Mouse (Mus musculus) hindlimb bud, embryonic 11.5 days (tissue): ENCODE data around the gene Ddx60.

Experiments
- DNase-seq: peaks from one replicate; pipeline ENCODE4 v3.0.0-alpha.2; 2012; ENCODE audit warnings: low read depth, low spot score; ENCODE audit errors: extremely low spot score

The Ddx60 gene

DNA sequence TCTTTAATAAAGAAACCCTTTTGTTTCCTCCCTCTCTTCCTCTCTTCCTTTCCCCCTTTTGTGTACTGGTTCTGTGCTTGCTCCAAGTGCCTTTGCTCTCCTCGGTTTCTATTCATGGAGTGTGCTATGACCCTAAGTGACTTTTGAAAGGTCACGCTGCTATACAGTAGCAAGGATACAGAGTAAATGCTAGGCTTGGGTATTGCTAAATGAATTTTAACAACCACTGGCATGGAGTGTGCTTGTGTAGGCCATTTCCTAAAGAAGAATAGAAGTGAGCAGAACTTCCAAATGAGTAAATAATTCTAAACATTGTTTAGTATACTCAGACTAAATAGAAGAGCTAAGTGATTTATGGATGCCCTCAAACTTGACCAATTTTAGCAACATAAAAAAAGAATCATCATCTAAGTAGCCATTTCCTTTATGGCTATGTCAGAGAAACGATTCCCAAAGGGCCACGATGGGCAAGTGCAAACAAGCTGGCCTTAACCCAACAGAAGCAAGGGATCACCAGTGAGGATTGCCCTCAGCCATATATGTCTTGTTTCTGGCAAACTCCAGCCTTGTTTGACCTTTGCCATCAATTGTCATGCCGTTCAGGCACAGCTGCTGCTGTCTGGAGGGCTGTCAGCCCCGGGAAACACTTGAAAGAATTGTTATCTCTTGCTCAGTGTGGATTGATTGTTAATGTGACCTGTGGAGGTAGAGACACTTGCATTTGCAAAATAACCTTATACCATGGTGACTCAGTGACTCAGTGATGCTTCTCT lies 58.0 kb downstream of the Ddx60 start:
- DNase-seq, result no peak

DNA sequence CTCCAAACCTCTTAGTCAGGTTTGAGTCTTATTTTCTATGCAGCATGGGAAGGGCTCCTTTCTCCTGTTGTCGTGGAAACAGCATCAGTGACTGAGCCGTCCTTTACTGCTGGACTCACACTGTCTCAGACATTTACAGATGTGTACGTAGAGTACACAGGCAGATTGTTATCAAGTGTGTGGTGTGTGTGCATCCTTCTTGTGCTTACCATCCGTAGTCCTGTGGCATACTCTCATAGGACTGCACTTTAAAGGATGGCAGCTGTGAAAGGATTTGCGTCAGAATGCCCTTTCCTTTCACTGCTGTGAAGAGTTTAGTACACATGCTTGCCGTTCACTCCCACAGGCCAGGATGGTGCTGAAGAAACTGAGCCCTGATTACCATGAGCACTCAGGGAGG lies 61.6 kb downstream of the Ddx60 start:
- DNase-seq, result no peak

DNA sequence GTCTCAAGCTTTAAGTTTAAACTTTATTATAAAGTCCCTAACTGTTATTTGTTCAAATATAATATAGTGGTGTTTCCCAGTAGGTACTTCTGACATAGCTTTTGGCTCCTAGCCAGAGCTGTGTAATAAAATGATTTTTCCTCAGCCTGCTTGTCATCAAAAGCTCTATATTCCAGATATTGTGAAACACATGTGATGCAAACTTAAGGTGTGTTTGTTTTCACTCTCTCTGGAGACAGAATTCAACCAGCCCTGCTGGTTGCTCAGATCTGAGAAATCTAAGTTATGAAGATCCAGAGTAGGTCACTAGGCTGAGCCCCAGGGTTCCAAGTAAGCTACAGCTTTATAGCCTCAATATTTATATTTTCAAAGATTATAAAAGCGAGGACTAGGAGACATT lies 64.9 kb downstream of the Ddx60 start:
- no peak for DNase-seq

DNA sequence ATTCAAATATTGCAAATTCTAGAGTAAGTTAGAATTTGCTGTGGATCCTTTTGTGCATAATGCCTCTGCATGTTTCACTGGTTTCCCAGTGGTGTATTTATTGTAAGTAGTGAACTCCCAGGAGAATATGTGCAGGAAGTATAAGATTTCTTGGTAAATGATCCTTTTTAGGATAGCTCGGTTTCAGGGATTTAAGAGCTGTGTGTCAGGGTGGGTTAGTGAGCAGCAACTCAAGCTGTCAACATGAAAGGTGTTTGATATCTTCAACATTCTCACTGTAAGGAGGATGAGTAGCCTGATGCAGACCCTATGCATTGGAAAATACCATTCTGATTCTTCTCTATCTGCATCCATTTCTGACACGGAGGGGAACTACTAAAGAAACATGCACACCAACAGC lies 69.2 kb downstream of the Ddx60 start:
- DNase-seq, result no peak

DNA sequence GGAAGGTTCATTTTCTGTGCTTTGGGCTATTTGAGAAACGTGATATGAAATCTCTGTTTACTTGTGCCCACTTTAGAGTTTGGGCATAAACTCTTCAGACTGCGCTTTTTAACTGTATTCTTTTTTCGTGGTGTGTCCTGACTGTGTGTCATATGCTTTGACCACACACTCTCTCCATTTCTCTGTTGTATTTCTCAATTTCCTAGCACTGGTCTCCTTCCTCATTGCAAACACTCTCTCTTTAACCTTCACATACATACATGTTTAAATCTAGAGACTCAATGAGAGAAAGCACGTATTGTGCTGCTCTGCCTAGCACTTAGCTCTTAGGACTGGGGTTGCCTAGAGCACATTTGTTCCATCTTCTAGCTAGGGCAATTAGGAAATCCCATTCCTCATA lies 86.3 kb downstream of the Ddx60 start:
- DNase-seq, result no peak

DNA sequence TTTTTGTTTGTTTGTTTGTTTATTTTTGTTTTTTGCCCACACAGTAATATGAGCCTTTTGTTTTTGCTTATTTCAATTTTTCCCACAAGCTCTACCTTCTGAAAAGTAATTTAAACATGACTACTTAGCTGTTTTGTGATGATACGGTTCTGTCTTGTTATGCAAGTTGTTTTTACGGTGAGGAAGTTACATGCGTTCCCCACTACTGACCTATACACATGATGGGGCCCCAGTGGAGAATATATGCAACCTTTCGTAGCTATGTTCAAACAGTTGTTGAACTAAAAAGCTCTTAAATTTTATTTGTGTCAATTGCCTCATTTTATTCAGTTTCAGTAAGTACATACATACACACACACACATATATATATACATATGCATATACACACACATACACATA lies 86.7 kb downstream of the Ddx60 start:
- no peak for DNase-seq

DNA sequence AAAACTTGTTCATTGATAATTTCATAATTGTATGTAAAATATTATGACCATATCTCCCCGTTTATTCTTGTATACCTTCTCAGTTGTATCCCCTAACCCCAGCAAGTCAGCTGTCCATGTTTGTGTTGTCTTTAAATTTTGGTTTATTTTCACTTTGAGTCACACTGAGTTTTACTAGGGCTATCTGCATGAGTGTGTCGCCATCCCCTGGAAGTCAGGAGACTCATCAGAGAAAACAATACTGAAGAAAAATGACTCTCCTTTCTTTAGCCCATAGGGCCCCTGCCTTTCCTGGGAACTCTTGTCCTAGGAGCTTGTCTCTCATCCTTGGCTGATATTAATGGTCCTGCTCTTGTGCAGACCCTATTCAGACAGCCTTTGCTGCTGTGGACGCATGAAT lies 106.5 kb downstream of the Ddx60 start:
- no peak for DNase-seq

DNA sequence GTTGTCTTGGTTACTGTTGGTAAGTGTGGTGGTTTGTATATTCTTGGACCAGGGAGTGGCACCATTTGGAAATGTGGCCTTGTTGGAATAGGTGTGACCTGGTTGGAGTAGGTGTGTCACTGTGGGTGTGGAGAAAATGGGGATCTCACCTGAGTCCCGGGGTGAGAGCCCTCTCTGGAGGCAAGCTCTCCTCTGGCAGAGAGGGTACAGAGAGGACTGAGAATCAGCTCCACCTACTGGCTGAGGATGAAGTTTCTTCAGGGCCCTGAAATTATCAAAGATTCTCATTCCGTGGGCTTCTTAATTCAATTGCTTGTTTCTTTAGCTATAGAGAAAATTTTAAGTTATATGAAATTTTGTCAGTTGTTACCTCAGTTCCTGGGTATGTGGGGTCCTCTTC lies 118.9 kb downstream of the Ddx60 start:
- DNase-seq, result no peak

DNA sequence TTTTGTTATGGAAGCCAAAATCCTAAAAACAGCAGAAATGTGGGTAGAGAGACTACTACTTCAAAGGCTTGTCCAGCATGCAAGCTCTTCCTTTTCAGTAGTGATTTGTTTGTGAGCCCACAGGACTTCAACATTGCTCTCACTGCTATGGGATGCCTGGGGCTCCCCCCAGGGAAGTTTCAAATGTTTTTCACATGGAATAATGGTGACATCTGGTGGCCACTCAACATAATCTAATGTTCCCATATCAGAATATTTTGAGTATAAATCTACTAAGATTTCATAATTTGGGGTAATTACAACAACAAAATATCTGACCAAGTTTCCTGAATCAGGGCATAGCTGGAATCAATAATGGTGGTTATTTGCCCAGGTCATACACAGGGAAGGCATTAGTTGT lies 132.5 kb downstream of the Ddx60 start:
- no peak for DNase-seq

DNA sequence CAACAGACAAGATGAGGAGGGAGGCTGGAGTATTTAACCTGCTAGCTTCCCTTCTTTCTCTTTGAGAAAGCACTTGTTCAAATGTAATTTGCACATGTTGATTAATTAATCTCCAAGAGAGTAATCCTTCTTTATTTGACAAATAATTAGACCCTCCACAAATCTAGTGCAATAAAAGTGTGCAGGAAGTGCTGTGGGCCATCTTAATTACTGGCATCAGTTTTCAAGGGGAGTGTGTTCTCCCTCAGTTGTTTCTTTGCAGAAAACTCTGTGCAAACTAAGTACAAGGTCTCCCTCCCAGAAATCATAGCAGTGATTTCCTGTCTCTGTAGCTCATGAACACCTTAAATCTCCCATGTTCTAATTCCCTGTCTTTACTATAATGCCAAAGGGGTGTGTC lies 140.4 kb downstream of the Ddx60 start:
- DNase-seq, result no peak

DNA sequence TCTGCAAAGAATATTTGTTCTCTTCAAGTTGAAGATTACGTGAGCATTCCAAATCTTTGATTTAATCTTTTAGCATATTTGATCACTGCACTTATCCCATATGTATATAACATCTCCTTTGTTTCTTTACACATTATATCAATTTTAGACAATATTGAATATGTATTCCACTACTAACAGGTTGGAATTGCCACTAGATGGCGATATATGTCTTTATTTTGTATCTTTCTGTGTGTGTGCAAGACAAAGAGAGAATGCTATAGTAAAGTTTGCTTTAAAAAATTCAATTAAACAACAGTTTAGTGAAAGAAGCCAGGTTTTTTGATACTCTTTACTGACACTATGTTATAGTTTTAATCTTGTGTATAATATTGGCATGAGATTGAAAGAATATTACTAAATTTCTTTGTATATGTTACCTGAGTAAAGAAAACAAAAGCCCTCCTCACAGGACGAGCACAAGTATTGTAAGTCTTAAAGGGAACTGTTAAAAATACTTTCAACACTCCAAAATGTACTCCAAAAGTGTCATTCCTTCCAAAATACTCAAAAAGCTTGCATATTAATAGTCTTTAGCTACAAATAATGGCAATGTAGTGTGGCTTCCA lies 152.4 kb downstream of the Ddx60 start:
- DNase-seq, result peak; percentile 37

DNA sequence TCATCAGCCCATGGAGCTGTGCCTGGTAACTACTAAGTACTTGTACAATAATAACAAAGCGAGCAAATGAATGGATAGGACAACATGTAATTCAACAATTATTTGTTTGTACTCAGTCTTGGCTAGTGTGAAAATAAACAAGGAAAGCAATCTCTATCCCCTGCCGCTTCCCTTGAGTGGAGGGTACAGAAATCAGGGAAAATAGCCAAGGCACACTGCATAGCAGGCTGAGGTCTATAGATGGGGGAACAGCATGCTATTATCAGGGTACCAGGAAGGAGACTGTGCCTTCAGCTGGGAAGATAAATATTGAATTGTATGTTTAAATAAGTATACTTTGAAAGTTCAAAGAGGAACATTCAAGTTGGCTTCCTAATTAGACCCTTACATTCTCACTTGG lies 153.9 kb downstream of the Ddx60 start:
- DNase-seq, result no peak
